Mouse (Mus musculus) cerebellum, adult 2 months (tissue): ENCODE results near the gene Pnkp. TPM values are rescaled to one million over a fixed set of nuclear protein-coding genes. Genes with fewer than 3 reads are reported as not detected.
"Not testable (repeated sequence)": the region's sequence is repeated elsewhere in the genome, so short reads cannot be mapped to it uniquely, and the experiment has no call there.

Experiments used
- DNase-seq, 2 experiments: peaks; one replicate each; pipeline ENCODE4 v3.0.0; 2021
- H3K27ac ChIP-seq: fragments of 200-500 bp; 2 replicates; pipeline ENCODE4 v1.5.1; 2012; ENCODE audit warnings: low read length, control low read depth, inconsistent platforms; ENCODE audit not compliant: insufficient read depth
- H3K27me3 ChIP-seq: fragments of 200-500 bp; 2 replicates; pipeline ENCODE4 v1.6.1; 2012; ENCODE audit warnings: inconsistent platforms, mild to moderate bottlenecking, low read length, moderate library complexity; ENCODE audit not compliant: control insufficient read depth, insufficient read depth
- H3K4me1 ChIP-seq: fragments of 200-500 bp; 2 replicates; pipeline ENCODE4 v1.6.1; 2011; ENCODE audit warnings: low read length; ENCODE audit not compliant: control insufficient read depth, insufficient read depth
- H3K4me3 ChIP-seq: fragments of 200-500 bp; replicated peaks from 2 replicates; pipeline ENCODE3; 2011; ENCODE audit warnings: mild to moderate bottlenecking, low read depth, low read length, control low read depth; ENCODE audit not compliant: insufficient read depth
- CTCF ChIP-seq: fragments of 200-500 bp; IDR thresholded peaks from 2 replicates; pipeline ENCODE4 v1.5.1; 2011; ENCODE audit warnings: low read depth, mild to moderate bottlenecking, control low read depth, low read length, moderate library complexity, borderline replicate concordance; ENCODE audit not compliant: insufficient read depth
- POLR2A ChIP-seq: fragments of 200-500 bp; IDR thresholded peaks from 2 replicates; pipeline ENCODE4 v1.6.1; 2011; ENCODE audit warnings: low read length, control low read depth, borderline replicate concordance; ENCODE audit not compliant: insufficient read depth
- WGBS: fragments of 180-500 bp; shearing (Covaris S2); methylation state at CpG from one replicate; pipeline ENCODE4 v1.1.7; 2018; 5-methylcytosine and 5-hydroxymethylcytosine counted together
- polyA plus RNA-seq: library from polyadenylated mRNA; depleted of rRNA; stranded (reverse); fragments of >200 nt; gene quantifications from 2 replicates; pipeline ENCODE4 v1.2.3, GENCODE M21; 2012

Pnkp gene
- polyA plus RNA-seq, 1 experiment: 38.3 TPM

- DNase-seq: peak; percentile 93 to 98
- peak within 1 kb of the TSS; percentile 98 for H3K27ac ChIP-seq
- peak within 1 kb of the TSS; percentile 53 for H3K4me3 ChIP-seq
- TF ChIP-seq CTCF: no peak
- peak; percentile 76; the same call in 1 of the 2 replicates for TF ChIP-seq POLR2A
- H3K27me3 ChIP-seq: no peaks in the 10 kb centered on the region
- WGBS: 8% methylated on average over 29 of the region's 29 CpGs
- H3K4me1 ChIP-seq: peaks cover 26% of the 10 kb centered on the region
Observed at GRCm38 (mm10) chr7:44869697-44870528, 13.0 kb downstream of the Pnkp start, which contains the start of gene Ptov1. Gene Ptov1 (minus strand): TSS chr7:44869788.

- H3K4me3 ChIP-seq: no peak overlapping the region
- DNase-seq: no peak
- H3K4me1 ChIP-seq: peaks cover 19% of the 10 kb centered on the region
- 81% methylated on average over 6 of the region's 6 CpGs for WGBS
- no peak overlapping the region for H3K27ac ChIP-seq
- no peaks in the 10 kb centered on the region for H3K27me3 ChIP-seq
- TF ChIP-seq CTCF (no peak), POLR2A (no peak)
Observed at GRCm38 (mm10) chr7:44870614-44871013, 13.7 kb downstream of the Pnkp start.

- TF ChIP-seq CTCF: no peak
- TF ChIP-seq POLR2A: no peak
- DNase-seq: no peak
- H3K27me3 ChIP-seq: no peaks in the 10 kb centered on the region
- no peak overlapping the region for H3K27ac ChIP-seq
- no peak overlapping the region for H3K4me3 ChIP-seq
- 40% methylated on average over 1 of the region's 1 CpGs for WGBS
- H3K4me1 ChIP-seq: peaks cover 14% of the 10 kb centered on the region
Observed at GRCm38 (mm10) chr7:44871181-44871580, 14.2 kb downstream of the Pnkp start.

- not testable (repeated sequence) for H3K4me1 ChIP-seq, H3K4me3 ChIP-seq, H3K27me3 ChIP-seq, H3K27ac ChIP-seq, DNase-seq
- 97% methylated on average over 2 of the region's 2 CpGs for WGBS
Observed at GRCm38 (mm10) chr7:44871774-44872173, 14.8 kb downstream of the Pnkp start.

- H3K27me3 ChIP-seq: no peaks in the 10 kb centered on the region
- no peak overlapping the region for H3K27ac ChIP-seq
- H3K4me1 ChIP-seq: no peaks in the 10 kb centered on the region
- TF ChIP-seq CTCF (no peak), POLR2A (no peak)
- DNase-seq: no peak
- H3K4me3 ChIP-seq: no peak overlapping the region
- WGBS: 76% methylated on average over 14 of the region's 14 CpGs
Observed at GRCm38 (mm10) chr7:44877833-44878232, 20.9 kb downstream of the Pnkp start.

GRCm38 (mm10) chr7:44883036-44883435, 26.1 kb downstream of the Pnkp start:
- Histone ChIP-seq H3K4me1 (peaks cover 25% of the 10 kb centered on the region), H3K27ac (no peak overlapping the region), H3K27me3 (no peaks in the 10 kb centered on the region), H3K4me3 (no peak overlapping the region)
- no peak for DNase-seq
- TF ChIP-seq POLR2A (no peak), CTCF (no peak)
- WGBS: 90% methylated on average over 3 of the region's 3 CpGs

GRCm38 (mm10) chr7:44884637-44885036, 27.7 kb downstream of the Pnkp start:
- TF ChIP-seq CTCF: no peak
- TF ChIP-seq POLR2A: no peak
- DNase-seq: peak; percentile 33 to 50
- Histone ChIP-seq H3K4me3 (no peak overlapping the region), H3K4me1 (peaks cover 35% of the 10 kb centered on the region), H3K27me3 (no peaks in the 10 kb centered on the region), H3K27ac (peak overlapping the region; percentile 11; the same call in 1 of the 2 replicates)
- WGBS: 10% methylated on average over 5 of the region's 5 CpGs

GRCm38 (mm10) chr7:44886964-44887363, 30.0 kb downstream of the Pnkp start:
- H3K4me3 ChIP-seq: no peak overlapping the region
- WGBS: 80% methylated on average over 7 of the region's 7 CpGs
- no peak for TF ChIP-seq CTCF
- TF ChIP-seq POLR2A: no peak
- peaks cover 47% of the 10 kb centered on the region for H3K4me1 ChIP-seq
- no peak for DNase-seq
- H3K27me3 ChIP-seq: no peaks in the 10 kb centered on the region
- H3K27ac ChIP-seq: no peak overlapping the region; the same call in 1 of the 2 replicates
